Mouse (Mus musculus) left cerebral cortex, adult 11 months (tissue): ENCODE measurements at regions not wholly inside any gene's neighbourhood (a gene's known extent, or its start where the extent isn't known, plus 50 kb on each side); places are given as distances from the start of the nearest gene placed in this dataset.
A peak's percentile ranks its signal among the peaks of the same experiment; 100 is the strongest.

Experiments
- DNase-seq: peaks from one replicate; pipeline ENCODE4 v3.0.0; 2022; ENCODE audit warnings: low spot score

DNA sequence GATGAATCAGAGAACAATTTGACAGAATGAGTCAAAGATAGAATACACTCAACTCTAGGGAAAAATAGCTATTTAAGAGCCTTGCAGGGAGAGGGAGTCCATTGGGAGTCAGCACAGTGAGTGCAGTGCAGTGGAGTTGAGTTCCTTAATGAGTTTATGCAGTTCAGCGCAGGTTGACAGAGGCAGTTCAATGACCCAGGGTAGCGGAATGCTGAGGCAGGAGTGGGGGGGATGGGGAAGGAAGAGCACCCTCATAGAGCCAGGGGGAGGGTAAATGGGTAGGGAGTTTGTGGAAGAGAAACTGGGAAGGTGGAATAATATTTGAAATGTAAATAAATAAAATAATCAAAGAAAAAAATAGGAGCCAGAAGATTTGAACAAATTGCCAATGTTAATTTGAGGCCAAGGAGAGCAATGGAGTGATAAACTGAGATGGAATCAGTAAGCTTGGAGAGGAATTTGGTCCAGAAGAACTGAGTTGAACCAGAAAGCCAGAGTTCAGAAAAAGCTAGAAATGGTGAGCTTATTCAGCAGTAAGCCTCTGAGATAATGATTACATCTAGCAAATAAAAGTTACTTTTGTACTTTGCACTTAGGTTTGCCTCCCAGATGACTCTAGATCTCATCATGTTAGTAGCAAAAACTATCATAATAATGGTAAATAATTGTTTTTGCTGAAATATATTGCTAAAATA lies 209.6 kb upstream of the Nrg3 start:
- DNase-seq = no peak

DNA sequence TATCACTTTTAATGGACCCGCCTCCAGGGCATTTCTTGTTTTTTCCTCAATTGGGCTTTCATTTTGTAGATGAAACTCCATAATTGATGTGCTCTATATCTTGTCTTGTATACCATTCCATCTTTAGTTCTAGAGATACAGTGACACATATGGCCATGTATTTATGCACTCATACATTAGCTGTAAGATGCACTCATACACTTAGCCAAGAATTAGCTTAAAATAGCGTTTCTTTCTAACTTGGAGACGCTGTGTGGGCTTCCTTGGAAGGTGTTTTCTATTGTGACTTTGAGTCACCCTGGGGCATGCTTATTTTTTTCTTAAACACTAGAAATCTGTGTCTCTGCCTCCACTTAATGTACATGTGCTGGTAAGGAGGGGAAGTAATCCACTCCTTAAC lies 205.3 kb upstream of the Nrg3 start:
- DNase-seq = no peak

DNA sequence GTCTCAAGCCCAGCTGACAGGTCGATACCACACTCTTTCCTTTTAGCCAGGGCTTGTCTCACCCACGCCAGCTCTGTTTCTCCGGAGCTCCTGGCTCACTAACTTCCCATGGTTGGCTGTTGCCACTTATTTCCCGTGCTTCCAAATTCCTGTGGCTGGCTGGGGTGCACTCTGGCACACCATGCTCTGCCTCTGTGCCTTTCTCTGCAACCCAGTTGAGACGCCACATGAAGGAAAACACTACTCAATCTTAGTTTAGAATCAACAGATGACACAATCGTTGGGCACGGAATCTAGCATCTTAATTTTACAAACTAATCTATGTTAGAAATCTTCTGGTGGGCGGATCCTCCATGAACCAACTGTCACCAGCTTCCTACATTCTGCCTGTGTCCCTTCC lies 204.7 kb upstream of the Nrg3 start:
- DNase-seq = peak; percentile 18

DNA sequence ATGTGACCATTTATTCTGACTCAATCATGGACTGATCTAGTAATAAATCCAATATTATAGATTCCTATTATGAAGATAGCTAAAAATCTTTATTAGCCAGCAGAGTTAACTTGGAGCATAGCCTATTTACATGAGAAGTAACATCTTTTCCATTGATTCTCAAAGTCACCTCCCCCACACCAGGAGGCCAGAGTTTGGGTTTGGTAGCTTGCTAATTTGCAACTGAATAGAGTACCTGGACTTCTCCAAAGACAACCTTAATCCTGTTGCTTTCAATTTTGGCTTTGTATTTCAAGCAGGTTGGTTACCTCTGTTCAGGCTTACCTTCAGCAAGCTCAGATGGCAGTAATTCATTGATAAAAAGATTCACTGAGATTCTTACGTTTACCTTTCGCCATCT lies 165.9 kb upstream of the Nrg3 start:
- no peak for DNase-seq
